Mouse (Mus musculus): Measurements from ENCODE around the gene Gm20716. TPM values are rescaled to one million over a fixed set of nuclear protein-coding genes. Genes with fewer than 3 reads are reported as not detected.
A peak's percentile ranks its signal among the peaks of the same experiment; 100 is the strongest.

The Gm20716 gene
- polyA plus RNA-seq, 1 experiment from 2014 or later = 21.5 TPM

GRCm38 (mm10) chr2:168233286-168233685, 3.1 kb upstream of the Gm20716 start:
- H3K4me3 ChIP-seq (ENCODE audit: low read depth, low read length) = no peak overlapping the region
- DNase-seq (ENCODE audit: low spot score) (no peak), ATAC-seq (ENCODE audit: low read depth) (no peak)
- H3K4me1 ChIP-seq (ENCODE audit: control insufficient read depth, insufficient read depth, low read length) = peaks cover 18% of the 10 kb centered on the region
- H3K4me2 ChIP-seq (ENCODE audit: low read depth, low read length) = no peak overlapping the region
- H3K9me3 ChIP-seq (ENCODE audit: control insufficient read depth, low read length) = no peaks in the 10 kb centered on the region
- no peaks in the 10 kb centered on the region for H3K27me3 ChIP-seq (replicated peaks; ENCODE audit: control insufficient read depth, insufficient read depth, low read length)
- WGBS = 90% methylated on average over 5 of the region's 5 CpGs
- H3K27ac ChIP-seq (replicated peaks; ENCODE audit: low read depth, low read length) = no peak overlapping the region
- H3K9ac ChIP-seq (ENCODE audit: low read depth, low read length) = no peak overlapping the region
- peaks cover 23% of the 10 kb centered on the region; the same call in 1 of the 2 replicates for H3K36me3 ChIP-seq (ENCODE audit: control insufficient read depth, insufficient read depth, low read length)

GRCm38 (mm10) chr2:168231471-168231829, 1.3 kb upstream of the Gm20716 start:
- Histone ChIP-seq H3K27me3 (replicated peaks; ENCODE audit: control insufficient read depth, insufficient read depth, low read length) (no peaks in the 10 kb centered on the region), H3K9ac (ENCODE audit: low read depth, low read length) (peak overlapping the region; percentile 95), H3K27ac (replicated peaks; ENCODE audit: low read depth, low read length) (no peak overlapping the region; the same call in 1 of the 2 replicates), H3K36me3 (ENCODE audit: control insufficient read depth, insufficient read depth, low read length) (peaks cover 28% of the 10 kb centered on the region), H3K4me2 (ENCODE audit: low read depth, low read length) (peak overlapping the region; percentile 99), H3K4me1 (ENCODE audit: control insufficient read depth, insufficient read depth, low read length) (peaks cover 18% of the 10 kb centered on the region), H3K9me3 (ENCODE audit: control insufficient read depth, low read length) (no peaks in the 10 kb centered on the region), H3K4me3 (ENCODE audit: low read depth, low read length) (peak overlapping the region; percentile 100)
- DNase-seq (ENCODE audit: low spot score) = no peak
- ATAC-seq (ENCODE audit: low read depth) = no peak
- WGBS = 79% methylated on average over 18 of the region's 33 CpGs

GRCm38 (mm10) chr2:168230773-168231470, 758 bp upstream of the Gm20716 start:
- peak overlapping the region; percentile 100 for H3K4me3 ChIP-seq (ENCODE audit: low read depth, low read length)
- peaks cover 18% of the 10 kb centered on the region for H3K4me1 ChIP-seq (ENCODE audit: control insufficient read depth, insufficient read depth, low read length)
- under 1% methylated on average over 21 of the region's 105 CpGs for WGBS
- DNase-seq (ENCODE audit: low spot score) = no peak
- peak overlapping the region; percentile 95 for H3K9ac ChIP-seq (ENCODE audit: low read depth, low read length)
- H3K27me3 ChIP-seq (replicated peaks; ENCODE audit: control insufficient read depth, insufficient read depth, low read length) = no peaks in the 10 kb centered on the region
- ATAC-seq (ENCODE audit: low read depth) = peak; percentile 62
- peaks cover 33% of the 10 kb centered on the region for H3K36me3 ChIP-seq (ENCODE audit: control insufficient read depth, insufficient read depth, low read length)
- peak overlapping the region; percentile 93 for H3K27ac ChIP-seq (replicated peaks; ENCODE audit: low read depth, low read length)
- H3K9me3 ChIP-seq (ENCODE audit: control insufficient read depth, low read length) = no peaks in the 10 kb centered on the region
- H3K4me2 ChIP-seq (ENCODE audit: low read depth, low read length) = peak overlapping the region; percentile 99

GRCm38 (mm10) chr2:168229116-168230025, 793 bp downstream of the Gm20716 start:
- peak overlapping the region; percentile 95 for H3K9ac ChIP-seq (ENCODE audit: low read depth, low read length)
- WGBS = 19% methylated on average over 41 of the region's 41 CpGs
- H3K4me2 ChIP-seq (ENCODE audit: low read depth, low read length) = peak overlapping the region; percentile 99
- peak overlapping the region; percentile 100 for H3K4me3 ChIP-seq (ENCODE audit: low read depth, low read length)
- peaks cover 18% of the 10 kb centered on the region for H3K4me1 ChIP-seq (ENCODE audit: control insufficient read depth, insufficient read depth, low read length)
- H3K36me3 ChIP-seq (ENCODE audit: control insufficient read depth, insufficient read depth, low read length) = peaks cover 49% of the 10 kb centered on the region
- H3K9me3 ChIP-seq (ENCODE audit: control insufficient read depth, low read length) = no peaks in the 10 kb centered on the region
- DNase-seq (ENCODE audit: low spot score) (no peak), ATAC-seq (ENCODE audit: low read depth) (0 out of 2 replicates have a peak, but pooled peaks have one; percentile 1)
- peak overlapping the region; percentile 93 for H3K27ac ChIP-seq (replicated peaks; ENCODE audit: low read depth, low read length)
- no peaks in the 10 kb centered on the region for H3K27me3 ChIP-seq (replicated peaks; ENCODE audit: control insufficient read depth, insufficient read depth, low read length)

GRCm38 (mm10) chr2:168223326-168223725, 6.8 kb downstream of the Gm20716 start:
- Histone ChIP-seq H3K4me2 (ENCODE audit: low read depth, low read length) (no peak overlapping the region), H3K27ac (replicated peaks; ENCODE audit: low read depth, low read length) (no peak overlapping the region), H3K9ac (ENCODE audit: low read depth, low read length) (no peak overlapping the region), H3K4me1 (ENCODE audit: control insufficient read depth, insufficient read depth, low read length) (0 out of 2 replicates have a peak, but pooled peaks cover under 1% of the 10 kb centered on the region), H3K9me3 (ENCODE audit: control insufficient read depth, low read length) (no peaks in the 10 kb centered on the region), H3K4me3 (ENCODE audit: low read depth, low read length) (no peak overlapping the region), H3K36me3 (ENCODE audit: control insufficient read depth, insufficient read depth, low read length) (peaks cover 78% of the 10 kb centered on the region), H3K27me3 (replicated peaks; ENCODE audit: control insufficient read depth, insufficient read depth, low read length) (no peaks in the 10 kb centered on the region)
- 90% methylated on average over 6 of the region's 6 CpGs for WGBS
- ATAC-seq (ENCODE audit: low read depth) = no peak
- DNase-seq (ENCODE audit: low spot score) = no peak

GRCm38 (mm10) chr2:168213788-168214397, 16.3 kb downstream of the Gm20716 start:
- ATAC-seq (ENCODE audit: low read depth) = no peak
- Histone ChIP-seq H3K4me2 (ENCODE audit: low read depth, low read length) (no peak overlapping the region), H3K4me1 (ENCODE audit: control insufficient read depth, insufficient read depth, low read length) (no peaks in the 10 kb centered on the region), H3K4me3 (ENCODE audit: low read depth, low read length) (no peak overlapping the region), H3K27ac (replicated peaks; ENCODE audit: low read depth, low read length) (no peak overlapping the region), H3K36me3 (ENCODE audit: control insufficient read depth, insufficient read depth, low read length) (peaks cover 88% of the 10 kb centered on the region), H3K9me3 (ENCODE audit: control insufficient read depth, low read length) (no peaks in the 10 kb centered on the region), H3K9ac (ENCODE audit: low read depth, low read length) (no peak overlapping the region), H3K27me3 (replicated peaks; ENCODE audit: control insufficient read depth, insufficient read depth, low read length) (no peaks in the 10 kb centered on the region)
- 49% methylated on average over 5 of the region's 5 CpGs for WGBS
- no peak for DNase-seq (ENCODE audit: low spot score)

GRCm38 (mm10) chr2:168207883-168208282, 22.3 kb downstream of the Gm20716 start:
- peak overlapping the region; percentile 59 for H3K4me2 ChIP-seq (ENCODE audit: low read depth, low read length)
- H3K27ac ChIP-seq (replicated peaks; ENCODE audit: low read depth, low read length) = peak overlapping the region; percentile 99
- no peak overlapping the region for H3K4me3 ChIP-seq (ENCODE audit: low read depth, low read length)
- peak overlapping the region; percentile 38; the same call in 1 of the 2 replicates for H3K9ac ChIP-seq (ENCODE audit: low read depth, low read length)
- 90% methylated on average over 3 of the region's 3 CpGs for WGBS
- DNase-seq (ENCODE audit: low spot score) (no peak), ATAC-seq (ENCODE audit: low read depth) (no peak)
- H3K36me3 ChIP-seq (ENCODE audit: control insufficient read depth, insufficient read depth, low read length) = peaks cover 63% of the 10 kb centered on the region
- no peaks in the 10 kb centered on the region for H3K27me3 ChIP-seq (replicated peaks; ENCODE audit: control insufficient read depth, insufficient read depth, low read length)
- H3K9me3 ChIP-seq (ENCODE audit: control insufficient read depth, low read length) = peaks cover 4% of the 10 kb centered on the region; the same call in 1 of the 2 replicates
- peaks cover 11% of the 10 kb centered on the region for H3K4me1 ChIP-seq (ENCODE audit: control insufficient read depth, insufficient read depth, low read length)

Data from embryonic facial prominence, embryonic 14.5 days (tissue).